Mouse (Mus musculus) heart, postnatal 0 days (tissue): ENCODE data around the gene Cap2.

Experiments used
- CTCF ChIP-seq: IDR thresholded peaks from 2 replicates; pipeline ENCODE4 v1.5.1; 2016; ENCODE audit warnings: antibody characterized with exemption, control low read depth, low read depth
- EP300 ChIP-seq: IDR thresholded peaks from 2 replicates; pipeline ENCODE4 v1.6.1; 2016; ENCODE audit warnings: antibody characterized with exemption, low read depth

GRCm38 (mm10) chr13:46488166-46488565, 13.5 kb upstream of the Cap2 start:
- TF ChIP-seq CTCF (no peak), EP300 (no peak)
